17 mouse cellular contexts compared by ENCODE assay signal in the genomic region with DNA sequence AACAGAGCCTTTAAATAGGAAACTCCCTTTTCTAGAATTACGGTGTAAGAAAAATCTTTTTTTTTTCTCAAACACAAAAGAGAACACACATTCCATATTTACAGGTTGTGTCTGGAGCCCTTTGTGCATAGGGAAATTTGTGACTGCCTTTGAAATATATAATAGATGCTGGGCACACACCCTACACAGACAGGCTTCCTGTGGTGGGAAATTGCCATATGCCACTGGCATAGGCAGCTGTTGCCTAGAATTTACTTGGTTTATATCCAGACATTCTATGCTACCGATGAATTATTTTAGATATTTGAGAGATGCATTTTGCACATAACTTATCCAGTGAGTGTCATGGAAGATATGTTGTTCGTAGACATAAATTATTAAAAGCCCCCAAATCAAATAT.
"Had no signal": no experiment of that assay in that cellular context is flagged by ENCODE, and none has a peak within 500 bp of the region (broad histone marks: within the 10 kb centered on the region; RNA-seq: fewer than 3 reads in every experiment).

No protein-coding gene starts in this region.

- H3K36me3 ChIP-seq: lung, embryonic 15.5 days; midbrain, embryonic 13.5 days; midbrain, embryonic 15.5 days; neural tube, embryonic 13.5 days; stomach, embryonic 15.5 days had no signal

- H3K4me1 ChIP-seq: lung, embryonic 15.5 days; megakaryocyte, embryonic 14.5 days; midbrain, embryonic 13.5 days; midbrain, embryonic 15.5 days; neural tube, embryonic 13.5 days; stomach, embryonic 15.5 days had no signal

- H3K9me3 ChIP-seq: lung, embryonic 15.5 days; midbrain, embryonic 13.5 days; midbrain, embryonic 15.5 days; neural tube, embryonic 13.5 days; stomach, embryonic 15.5 days had no signal

- H3K27ac ChIP-seq: lung, embryonic 15.5 days; macrophage; midbrain, embryonic 13.5 days; midbrain, embryonic 15.5 days; neural tube, embryonic 13.5 days; stomach, embryonic 15.5 days; stomach, postnatal 0 days had no signal

- H3K27me3 ChIP-seq: lung, embryonic 15.5 days; megakaryocyte, embryonic 14.5 days; midbrain, embryonic 13.5 days; midbrain, embryonic 15.5 days; neural tube, embryonic 13.5 days; stomach, embryonic 15.5 days had no signal

- H3K4me3 ChIP-seq: lung, embryonic 15.5 days; megakaryocyte, embryonic 14.5 days; midbrain, embryonic 13.5 days; midbrain, embryonic 15.5 days; neural tube, embryonic 13.5 days; stomach, embryonic 15.5 days had no signal

- H3K9ac ChIP-seq: lung, embryonic 15.5 days; midbrain, embryonic 13.5 days; midbrain, embryonic 15.5 days; neural tube, embryonic 13.5 days; stomach, embryonic 15.5 days had no signal

- DNase-seq: lung, adult 2 months; lung, postnatal 14 days; lung, postnatal 36 days; right cerebral cortex, postnatal 14 days; thymus, adult 2 months; thymus, postnatal 25 days; thymus, postnatal 4 days had no signal

- ATAC-seq: lung, postnatal 0 days; midbrain, embryonic 13.5 days; midbrain, embryonic 15.5 days had no signal

- H3K4me2 ChIP-seq: lung, embryonic 15.5 days; midbrain, embryonic 11.5 days; midbrain, embryonic 13.5 days; midbrain, embryonic 15.5 days; neural tube, embryonic 13.5 days; stomach, embryonic 15.5 days had no signal
